Mouse (Mus musculus) lung, postnatal 0 days (tissue): ENCODE measurements at regions not wholly inside any gene's neighbourhood (a gene's known extent, or its start where the extent isn't known, plus 50 kb on each side); places are given as distances from the start of the nearest gene placed in this dataset.

Experiments
- ATAC-seq: fragments of 200-750 bp; cut with Nextera tagmentation; 2 replicates; pipeline ENCODE4 v1.8.0; 2017; ENCODE audit warnings: moderate library complexity
- DNase-seq: peaks from one replicate; pipeline ENCODE4 v3.0.0-alpha.2; 2016; ENCODE audit warnings: low spot score
- H3K27ac ChIP-seq: fragments of 300-500 bp; sonication (generic); 2 replicates; pipeline ENCODE4 v1.5.1; 2014; ENCODE audit warnings: antibody characterized with exemption, mild to moderate bottlenecking, low read length, mixed read lengths
- H3K27me3 ChIP-seq: fragments of 300-500 bp; sonication (generic); replicated peaks from 2 replicates; pipeline ENCODE4 v1.6.1; 2014; ENCODE audit warnings: low read length, mixed read lengths; ENCODE audit not compliant: insufficient read depth
- H3K36me3 ChIP-seq: fragments of 300-500 bp; sonication (generic); 2 replicates; pipeline ENCODE4 v1.6.1; 2014; ENCODE audit warnings: low read length, mixed read lengths; ENCODE audit not compliant: insufficient read depth
- H3K4me1 ChIP-seq: fragments of 300-500 bp; sonication (generic); 2 replicates; pipeline ENCODE4 v1.6.1; 2014; ENCODE audit warnings: antibody characterized with exemption, low read depth, low read length, mixed read lengths; ENCODE audit not compliant: insufficient read depth
- H3K4me2 ChIP-seq: fragments of 300-500 bp; sonication (generic); replicated peaks from 2 replicates; pipeline ENCODE4 v1.6.1; 2014; ENCODE audit warnings: low read depth, mild to moderate bottlenecking, low read length, moderate library complexity, mixed read lengths
- H3K4me3 ChIP-seq: fragments of 300-500 bp; sonication (generic); 2 replicates; pipeline ENCODE4 v1.5.1; 2014; ENCODE audit warnings: low read depth, low read length
- H3K9ac ChIP-seq: fragments of 300-500 bp; sonication (generic); replicated peaks from 2 replicates; pipeline ENCODE4 v1.6.1; 2014; ENCODE audit warnings: low read depth, mild to moderate bottlenecking
- H3K9me3 ChIP-seq: fragments of 300-500 bp; sonication (generic); 2 replicates; pipeline ENCODE4 v1.6.1; 2016; ENCODE audit warnings: low read length, mixed read lengths
- CTCF ChIP-seq: IDR thresholded peaks from 2 replicates; pipeline ENCODE4 v1.5.1; 2016; ENCODE audit warnings: antibody characterized with exemption, mild to moderate bottlenecking
- EP300 ChIP-seq: IDR thresholded peaks from 2 replicates; pipeline ENCODE4 v1.6.1; 2016; ENCODE audit warnings: antibody characterized with exemption, mild to moderate bottlenecking, control low read depth
- WGBS: fragments of 180-500 bp; shearing (Covaris S2); extraction: QIAGEN DNeasy Blood & Tissue Kit; methylation state at CpG from one replicate; pipeline ENCODE4 v1.1.7; 2014; 5-methylcytosine and 5-hydroxymethylcytosine counted together

DNA sequence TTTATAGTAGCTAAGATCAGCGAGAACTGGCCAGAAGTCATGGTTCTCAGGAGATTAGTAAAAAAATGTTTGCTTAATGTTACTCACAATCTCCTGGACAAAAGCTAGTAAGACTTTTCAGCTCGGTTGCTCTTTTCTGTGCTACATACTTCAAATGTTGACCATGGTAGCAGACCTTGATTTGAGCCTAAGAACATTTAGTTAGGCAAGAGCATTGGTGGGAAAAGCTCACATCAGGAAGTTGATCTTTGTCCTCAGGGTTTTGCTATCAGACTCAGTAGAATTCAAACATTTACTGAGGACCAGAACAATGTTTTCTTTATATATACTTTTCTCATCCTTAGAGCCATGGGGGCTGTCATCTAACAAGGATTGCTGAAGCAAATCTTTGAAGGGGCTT lies 170.4 kb downstream of the Cavin4 start:
- TF ChIP-seq CTCF (no peak), EP300 (no peak)
- no peak for ATAC-seq
- 53% methylated on average over 2 of the region's 2 CpGs for whole genome bisulfite sequencing

DNA sequence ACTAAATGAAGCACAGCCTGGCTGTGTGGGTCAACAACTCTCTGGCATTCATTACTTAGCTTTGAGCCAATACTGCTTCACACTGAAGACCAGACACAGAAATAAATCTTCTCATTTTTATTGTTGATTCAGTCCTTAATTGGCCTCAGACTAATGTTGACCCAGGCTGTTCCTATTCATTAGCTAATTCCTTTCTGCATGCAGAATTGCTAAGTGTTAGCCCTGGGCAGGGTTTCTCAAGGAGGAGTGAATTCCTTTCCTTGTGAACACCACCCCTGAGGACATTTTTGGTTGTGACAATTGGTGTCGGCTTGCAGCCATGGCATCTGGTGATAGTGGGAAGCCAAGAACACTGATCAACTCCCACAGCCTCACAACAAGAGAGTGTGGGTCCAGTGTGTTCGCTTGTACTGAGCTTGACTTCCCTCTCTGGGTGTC lies 179.5 kb downstream of the Cavin4 start:
- ATAC-seq (no peak), DNase-seq (no peak)
- Histone ChIP-seq H3K36me3 (no peaks in the 10 kb centered on the region), H3K9me3 (no peaks in the 10 kb centered on the region), H3K4me3 (no peak overlapping the region), H3K9ac (no peak overlapping the region), H3K27me3 (no peaks in the 10 kb centered on the region), H3K4me2 (no peak overlapping the region), H3K4me1 (no peaks in the 10 kb centered on the region), H3K27ac (no peak overlapping the region)
- WGBS = 53% methylated on average over 2 of the region's 2 CpGs
- TF ChIP-seq CTCF = no peak
- TF ChIP-seq EP300 = no peak

More for the DNA sequence above, 170.4 kb downstream of the Cavin4 start:
- Histone ChIP-seq H3K9ac (no peak overlapping the region), H3K27me3 (no peaks in the 10 kb centered on the region), H3K4me3 (no peak overlapping the region), H3K36me3 (no peaks in the 10 kb centered on the region), H3K4me2 (no peak overlapping the region), H3K27ac (no peak overlapping the region), H3K9me3 (no peaks in the 10 kb centered on the region), H3K4me1 (no peaks in the 10 kb centered on the region)
- peak; percentile 9 for DNase-seq

DNA sequence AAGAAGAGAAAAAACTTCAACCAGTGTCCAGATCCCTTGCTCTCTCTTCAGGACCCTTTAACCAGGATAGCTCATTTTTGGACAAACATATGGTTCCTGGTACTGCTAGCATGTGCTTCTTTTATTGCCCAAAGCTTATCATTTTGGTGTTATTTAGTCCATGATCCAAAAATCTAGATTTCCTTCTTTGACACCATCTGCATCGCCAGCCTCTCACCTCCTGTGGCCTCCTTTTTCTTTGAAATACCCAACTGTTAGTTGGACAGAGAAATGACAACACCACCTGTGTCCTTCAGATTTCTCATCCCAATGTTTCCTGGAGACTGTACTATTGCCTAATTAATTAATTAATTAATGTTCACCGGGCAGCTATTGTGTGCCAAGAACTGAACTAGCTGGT lies 188.0 kb upstream of the Plppr1 start:
- Histone ChIP-seq H3K9ac (no peak overlapping the region), H3K27me3 (no peaks in the 10 kb centered on the region), H3K27ac (no peak overlapping the region), H3K36me3 (no peaks in the 10 kb centered on the region), H3K4me2 (no peak overlapping the region), H3K9me3 (no peaks in the 10 kb centered on the region), H3K4me1 (no peaks in the 10 kb centered on the region), H3K4me3 (no peak overlapping the region)
- DNase-seq (no peak), ATAC-seq (no peak)
- 83% methylated on average over 2 of the region's 2 CpGs for WGBS
- TF ChIP-seq CTCF = no peak
- TF ChIP-seq EP300 = no peak

- no peak for DNase-seq
- H3K4me2 ChIP-seq = no peak overlapping the region
- 56% methylated on average over 4 of the region's 4 CpGs for WGBS
- TF ChIP-seq EP300 (no peak), CTCF (no peak)
- H3K9ac ChIP-seq = no peak overlapping the region
- ATAC-seq = no peak
- no peaks in the 10 kb centered on the region for H3K36me3 ChIP-seq
- no peaks in the 10 kb centered on the region for H3K4me1 ChIP-seq
- no peaks in the 10 kb centered on the region for H3K9me3 ChIP-seq
- H3K27me3 ChIP-seq = no peaks in the 10 kb centered on the region
- H3K4me3 ChIP-seq = no peak overlapping the region
- no peak overlapping the region for H3K27ac ChIP-seq
Observed at GRCm38 (mm10) chr4:48889074-48889592, 169.9 kb upstream of the Plppr1 start.

GRCm38 (mm10) chr4:48904551-48904950 lies 154.5 kb upstream of the Plppr1 start:
- H3K27ac ChIP-seq = no peak overlapping the region
- TF ChIP-seq EP300 (no peak), CTCF (no peak)
- no peak for ATAC-seq
- H3K27me3 ChIP-seq = no peaks in the 10 kb centered on the region
- no peaks in the 10 kb centered on the region for H3K9me3 ChIP-seq
- no peaks in the 10 kb centered on the region for H3K4me1 ChIP-seq
- no peak for DNase-seq
- H3K9ac ChIP-seq = no peak overlapping the region
- no peaks in the 10 kb centered on the region for H3K36me3 ChIP-seq
- H3K4me2 ChIP-seq = no peak overlapping the region
- WGBS = 55% methylated on average over 1 of the region's 1 CpGs
- H3K4me3 ChIP-seq = no peak overlapping the region

DNA sequence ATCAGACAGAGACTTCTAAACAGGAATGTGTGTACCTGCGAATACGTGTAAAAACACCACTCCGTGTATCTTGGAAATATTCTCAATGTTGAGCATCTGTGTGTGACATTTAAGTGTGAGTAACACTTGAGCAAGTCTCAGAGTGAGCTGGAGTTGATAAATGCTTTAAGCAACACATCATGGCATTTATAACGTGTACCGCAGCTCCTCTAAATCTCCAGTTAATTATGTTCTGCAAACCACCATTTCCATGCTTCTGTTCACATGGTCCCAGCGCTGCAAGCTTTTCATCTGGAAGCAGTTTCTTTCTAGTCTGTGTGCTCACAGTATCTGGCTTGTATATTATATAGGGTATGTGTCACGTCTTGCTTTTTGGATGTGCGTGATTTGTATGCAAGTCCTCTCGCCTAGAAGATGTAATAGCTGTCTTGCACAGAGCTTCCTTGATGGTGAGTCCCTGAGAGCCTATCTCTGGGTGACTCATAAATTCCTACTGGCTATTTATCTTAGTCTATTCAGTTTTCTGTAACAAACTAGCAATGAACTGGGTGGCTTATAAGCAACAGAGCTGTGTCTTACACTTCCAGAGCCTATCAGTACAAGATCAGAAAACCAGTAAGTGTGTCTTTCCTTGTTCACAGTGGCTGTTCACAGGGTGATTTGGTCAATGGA lies 153.7 kb upstream of the Plppr1 start:
- 82% methylated on average over 9 of the region's 9 CpGs for WGBS
- no peak for DNase-seq
- ATAC-seq = no peak

More for the DNA sequence above, 153.7 kb upstream of the Plppr1 start:
- H3K4me2 ChIP-seq = no peak overlapping the region
- no peak overlapping the region for H3K9ac ChIP-seq
- H3K4me1 ChIP-seq = no peaks in the 10 kb centered on the region
- no peaks in the 10 kb centered on the region for H3K36me3 ChIP-seq
- H3K27me3 ChIP-seq = no peaks in the 10 kb centered on the region
- no peaks in the 10 kb centered on the region for H3K9me3 ChIP-seq
- TF ChIP-seq EP300 (no peak), CTCF (no peak)
- no peak overlapping the region for H3K4me3 ChIP-seq
- no peak overlapping the region for H3K27ac ChIP-seq
